Comparison of ENCODE assay signal across 10 mouse cellular contexts in genomic region chr6:25276221-25276620, GRCm38 (mm10).
A peak's percentile ranks its signal among the peaks of the same experiment; 100 is the strongest.
DNase-seq lines count a peak whose midpoint lies in the region; ATAC-seq lines count a peak whose summit lies in the region.
"Had no signal": no experiment of that assay in that cellular context is flagged by ENCODE, and none has a peak within 500 bp of the region (broad histone marks: within the 10 kb centered on the region; RNA-seq: fewer than 3 reads in every experiment).

No protein-coding gene starts in this region.

- no peaks in the 10 kb centered on the region for H3K27me3 ChIP-seq in forebrain, embryonic 11.5 days (ENCODE audit: control insufficient read depth, insufficient read depth, low read length)
- no peaks in the 10 kb centered on the region for H3K27me3 ChIP-seq in forebrain, embryonic 16.5 days (replicated peaks; ENCODE audit: control insufficient read depth, insufficient read depth, low read length)
- no peaks in the 10 kb centered on the region for H3K27me3 ChIP-seq in liver, embryonic 12.5 days (replicated peaks)
- H3K27me3 ChIP-seq: limb, embryonic 13.5 days had no signal

- no peak for ATAC-seq in forebrain, embryonic 11.5 days (replicated peaks; ENCODE audit: low FRiP score)
- no peak for ATAC-seq in forebrain, embryonic 16.5 days
- no peak for ATAC-seq in liver, embryonic 12.5 days
- ATAC-seq in erythroblast, adult 5-6 weeks (replicated peaks; ENCODE audit: low FRiP score, poor library complexity, severe bottlenecking) = no peak

- no peaks in the 10 kb centered on the region for H3K4me1 ChIP-seq in forebrain, embryonic 11.5 days (replicated peaks; ENCODE audit: control insufficient read depth, insufficient read depth, low read length)
- peaks cover 6% of the 10 kb centered on the region for H3K4me1 ChIP-seq in forebrain, embryonic 16.5 days (replicated peaks; ENCODE audit: control insufficient read depth, insufficient read depth, low read length)
- no peaks in the 10 kb centered on the region for H3K4me1 ChIP-seq in liver, embryonic 12.5 days
- H3K4me1 ChIP-seq: limb, embryonic 13.5 days had no signal

- no peak overlapping the region for H3K27ac ChIP-seq in forebrain, embryonic 11.5 days (ENCODE audit: low read depth, low read length)
- H3K27ac ChIP-seq in forebrain, embryonic 16.5 days (ENCODE audit: low read length) = no peak overlapping the region
- H3K27ac ChIP-seq in liver, embryonic 12.5 days = no peak overlapping the region
- H3K27ac ChIP-seq: limb, embryonic 13.5 days had no signal

- H3K4me3 ChIP-seq in forebrain, embryonic 11.5 days (ENCODE audit: low read depth, low read length) = no peak overlapping the region
- H3K4me3 ChIP-seq in forebrain, embryonic 16.5 days (replicated peaks; ENCODE audit: low read length) = no peak overlapping the region
- no peak overlapping the region for H3K4me3 ChIP-seq in liver, embryonic 12.5 days
- H3K4me3 ChIP-seq: erythroblast, embryonic 14.5 days; limb, embryonic 13.5 days had no signal

- no peaks in the 10 kb centered on the region for H3K36me3 ChIP-seq in forebrain, embryonic 11.5 days (ENCODE audit: control insufficient read depth, insufficient read depth, low read length)
- no peaks in the 10 kb centered on the region for H3K36me3 ChIP-seq in forebrain, embryonic 16.5 days (ENCODE audit: control insufficient read depth, insufficient read depth)
- H3K36me3 ChIP-seq in liver, embryonic 12.5 days = no peaks in the 10 kb centered on the region
- H3K36me3 ChIP-seq: limb, embryonic 13.5 days had no signal

- peak; percentile 60 for DNase-seq in forebrain, embryonic 11.5 days (ENCODE audit: low spot score)
- peak; percentile 22 for DNase-seq in liver
- peak; percentile 80 for DNase-seq in adrenal gland, postnatal 14 days
- peak; percentile 59 to 84 for DNase-seq in kidney, postnatal 36 days
- no peak for DNase-seq in neural tube, embryonic 10.5 days (ENCODE audit: extremely low spot score, low spot score)

- H3K9me3 ChIP-seq in forebrain, embryonic 11.5 days (ENCODE audit: control insufficient read depth, low read length) = no peaks in the 10 kb centered on the region
- H3K9me3 ChIP-seq in forebrain, embryonic 16.5 days (ENCODE audit: control insufficient read depth, low read length) = no peaks in the 10 kb centered on the region
- H3K9me3 ChIP-seq in liver, embryonic 12.5 days (replicated peaks) = no peaks in the 10 kb centered on the region
- H3K9me3 ChIP-seq: limb, embryonic 13.5 days had no signal

- no peak overlapping the region for H3K4me2 ChIP-seq in forebrain, embryonic 11.5 days (ENCODE audit: low read depth, low read length, severe bottlenecking)
- no peak overlapping the region for H3K4me2 ChIP-seq in forebrain, embryonic 16.5 days (ENCODE audit: low read length)
- H3K4me2 ChIP-seq in liver, embryonic 12.5 days = no peak overlapping the region
- H3K4me2 ChIP-seq: limb, embryonic 13.5 days had no signal

- 52% methylated on average over 2 of the region's 2 CpGs for WGBS in forebrain, embryonic 11.5 days
- WGBS in forebrain, embryonic 16.5 days = 49% methylated on average over 2 of the region's 2 CpGs
- WGBS in liver, embryonic 12.5 days (ENCODE audit: insufficient replicate concordance) = 37% methylated on average over 2 of the region's 2 CpGs

- no peak overlapping the region for H3K9ac ChIP-seq in forebrain, embryonic 11.5 days (ENCODE audit: low read length)
- H3K9ac ChIP-seq in forebrain, embryonic 16.5 days (replicated peaks; ENCODE audit: low read depth, low read length) = no peak overlapping the region
- no peak overlapping the region for H3K9ac ChIP-seq in liver, embryonic 12.5 days
- H3K9ac ChIP-seq: limb, embryonic 13.5 days had no signal
